Mouse (Mus musculus) ES-E14 (cell line): ENCODE data around the gene Emx1. TPM values are rescaled to one million over a fixed set of nuclear protein-coding genes. Genes with fewer than 3 reads are reported as not detected.
A peak's percentile ranks its signal among the peaks of the same experiment; 100 is the strongest.
"Not testable (repeated sequence)": the region's sequence is repeated elsewhere in the genome, so short reads cannot be mapped to it uniquely, and the experiment has no call there.

ENCODE experiments used
- DNase-seq: peaks from one replicate; pipeline ENCODE4 v3.0.0-alpha.2; 2013; ENCODE audit warnings: low read depth, low spot score
- H3K27ac ChIP-seq: 2 replicates; pipeline ENCODE4 v1.5.1; 2012; ENCODE audit warnings: low read depth, mild to moderate bottlenecking, low read length, moderate library complexity, mixed read lengths; ENCODE audit not compliant: poor library complexity, insufficient read depth, severe bottlenecking
- H3K36me3 ChIP-seq: 2 replicates; pipeline ENCODE4 v1.6.1; 2012; ENCODE audit warnings: mild to moderate bottlenecking, low read length, moderate library complexity, mixed read lengths; ENCODE audit not compliant: control insufficient read depth, poor library complexity, insufficient read depth, severe bottlenecking
- H3K4me1 ChIP-seq, 2 experiments: fragments of 150-350 bp in 1 of 2; sonication (generic) in 1 of 2; 2 replicates each; pipeline ENCODE4 v1.6.1; 2012; ENCODE audit warnings: low read length in 2 of 2, mild to moderate bottlenecking in 1 of 2, mixed read lengths in 1 of 2; ENCODE audit not compliant: control insufficient read depth in 2 of 2, insufficient read depth in 2 of 2, poor library complexity in 1 of 2
- H3K4me3 ChIP-seq, 2 experiments: fragments of 150-350 bp in 1 of 2; sonication (generic) in 1 of 2; 2 replicates each; pipeline ENCODE4 v1.5.1; 2012; ENCODE audit warnings: low read length in 2 of 2, low read depth in 1 of 2, mild to moderate bottlenecking in 1 of 2, mixed read lengths in 1 of 2; ENCODE audit not compliant: insufficient read depth in 1 of 2, poor library complexity in 1 of 2, severe bottlenecking in 1 of 2
- H3K9ac ChIP-seq: 2 replicates; pipeline ENCODE4 v1.6.1; 2012; ENCODE audit warnings: low read depth, mild to moderate bottlenecking, low read length, mixed read lengths; ENCODE audit not compliant: poor library complexity, insufficient read depth, severe bottlenecking
- H3K9me3 ChIP-seq: fragments of 150-350 bp; sonication (generic); 2 replicates; pipeline ENCODE4 v1.6.1; 2012; ENCODE audit warnings: low read depth, mild to moderate bottlenecking, low read length; ENCODE audit not compliant: control insufficient read depth, insufficient read depth
- CHD2 ChIP-seq: IDR thresholded peaks from 2 replicates; pipeline ENCODE4 v1.6.1; 2014; ENCODE audit warnings: mild to moderate bottlenecking, low read depth, low read length, inconsistent platforms
- HCFC1 ChIP-seq: IDR thresholded peaks from 2 replicates; pipeline ENCODE4 v1.6.1; 2012; ENCODE audit warnings: low read length, inconsistent platforms, borderline replicate concordance; ENCODE audit not compliant: insufficient read depth
- MAFK ChIP-seq: IDR thresholded peaks from 2 replicates; pipeline ENCODE4 v1.6.1; 2014; ENCODE audit warnings: mild to moderate bottlenecking, low read depth, low read length, inconsistent platforms; ENCODE audit not compliant: insufficient read depth
- ZC3H11A ChIP-seq: IDR thresholded peaks from 2 replicates; pipeline ENCODE4 v1.6.1; 2012; ENCODE audit warnings: low read depth, mild to moderate bottlenecking, inconsistent platforms, low read length, borderline replicate concordance
- ZNF384 ChIP-seq: IDR thresholded peaks from 2 replicates; pipeline ENCODE4 v1.6.1; 2012; ENCODE audit warnings: low read depth, low read length, inconsistent platforms
- in situ Hi-C, 2 experiments: fragments of 600-800 bp; cut with MboI; formaldehyde crosslinking; loops; one replicate each; pipeline ENCODE4 v1.15.1; 2025; ENCODE audit warnings: low sequenced_read_pairs in 2 of 2, inconsistent platforms in 1 of 2; ENCODE audit not compliant: unreplicated experiment in 2 of 2
- total RNA-seq: library from RNA; depleted of rRNA; stranded (reverse); fragments of 300-350 nt; gene quantifications from 2 replicates; pipeline ENCODE4 v1.2.3, GENCODE M21; 2012; rRNA removed

Emx1 gene
- total RNA-seq = 0.37 TPM in 1 of 2 replicates, not detected in the other

GRCm38 (mm10) chr6:85187340-85188211, at the start of gene Emx1:
Emx1 (plus strand) TSS chr6:85187438.
- in situ Hi-C loops = loop anchor here (25.0 kb wide), 2 partner anchors 600 to 1475 kb away; partner anchors contain the start of genes Vax2 (in 2 of the 2) and Cyp26b1 (in 1 of the 2)
- Histone ChIP-seq H3K27ac (no peak within 1 kb of the TSS), H3K4me3 (peak within 1 kb of the TSS; percentile 61 to 81), H3K9ac (peak within 1 kb of the TSS; percentile 22; the same call in 1 of the 2 replicates), H3K4me1 (peaks cover 0 to 2% of the 10 kb centered on the region in 2 experiments; a peak in 1 of 4 replicates), H3K36me3 (no peaks in the 10 kb centered on the region), H3K9me3 (no peaks in the 10 kb centered on the region)
- TF ChIP-seq ZC3H11A = no peak
- no peak for TF ChIP-seq CHD2
- TF ChIP-seq ZNF384 = no peak
- TF ChIP-seq HCFC1 = no peak
- TF ChIP-seq MAFK = no peak
- DNase-seq = peak; percentile 75

GRCm38 (mm10) chr6:85139534-85139933, 47.7 kb upstream of the Emx1 start:
- in situ Hi-C loops = loop anchor here in 1 of 2 experiments (25.0 kb wide), 1 partner anchor 102 kb away; no protein-coding TSS in a partner anchor
- DNase-seq = no peak
- Histone ChIP-seq H3K4me3 (no peak overlapping the region), H3K9ac (no peak overlapping the region), H3K27ac (no peak overlapping the region), H3K4me1 (no peaks in the 10 kb centered on the region), H3K36me3 (no peaks in the 10 kb centered on the region), H3K9me3 (no peaks in the 10 kb centered on the region)
- TF ChIP-seq CHD2 (no peak), HCFC1 (no peak), MAFK (no peak), ZNF384 (no peak), ZC3H11A (no peak)

GRCm38 (mm10) chr6:85141013-85141412, 46.2 kb upstream of the Emx1 start:
- H3K4me1 ChIP-seq, H3K4me3 ChIP-seq, H3K36me3 ChIP-seq, H3K9ac ChIP-seq, H3K9me3 ChIP-seq, H3K27ac ChIP-seq: not testable (repeated sequence)
- TF ChIP-seq ZC3H11A = peak; percentile 10; the same call in 1 of the 2 replicates
- in situ Hi-C loops = loop anchor here in 1 of 2 experiments (25.0 kb wide), 1 partner anchor 104 kb away; no protein-coding TSS in a partner anchor
- DNase-seq = peak; percentile 60

- in situ Hi-C loops = loop anchor here in 1 of 2 experiments (25.0 kb wide), 1 partner anchor 107 kb away; no protein-coding TSS in a partner anchor
- DNase-seq = no peak
- no peak for TF ChIP-seq MAFK
- TF ChIP-seq ZNF384 = no peak
- TF ChIP-seq ZC3H11A = no peak
- no peak for TF ChIP-seq HCFC1
- no peak for TF ChIP-seq CHD2
- no peaks in the 10 kb centered on the region for H3K36me3 ChIP-seq
- H3K27ac ChIP-seq = no peak overlapping the region
- peaks cover 6 to 8% of the 10 kb centered on the region in 2 experiments; a peak in 3 of 4 replicates for H3K4me1 ChIP-seq
- no peak overlapping the region for H3K9ac ChIP-seq
- H3K4me3 ChIP-seq = no peak overlapping the region
- no peaks in the 10 kb centered on the region for H3K9me3 ChIP-seq
Observed at GRCm38 (mm10) chr6:85144466-85144865, 42.8 kb upstream of the Emx1 start.

- no peaks in the 10 kb centered on the region for H3K9me3 ChIP-seq
- no peak overlapping the region for H3K9ac ChIP-seq
- TF ChIP-seq HCFC1 (no peak), ZNF384 (no peak), CHD2 (no peak)
- no peaks in the 10 kb centered on the region for H3K36me3 ChIP-seq
- H3K27ac ChIP-seq = no peak overlapping the region
- H3K4me1 ChIP-seq = peaks cover 6 to 8% of the 10 kb centered on the region in 2 experiments; a peak in 3 of 4 replicates
- no peak overlapping the region for H3K4me3 ChIP-seq
- DNase-seq = no peak
- in situ Hi-C loops = loop anchor here in 1 of 2 experiments (25.0 kb wide), 1 partner anchor 110 kb away; no protein-coding TSS in a partner anchor
Observed at GRCm38 (mm10) chr6:85147636-85148035, 39.6 kb upstream of the Emx1 start.
